ENCODE assay signal across 32 mouse cellular contexts in genomic region chr16:28893266-28893665, GRCm38 (mm10). TPM values are rescaled to one million over a fixed set of nuclear protein-coding genes. Genes with fewer than 3 reads are reported as not detected.
A peak's percentile ranks its signal among the peaks of the same experiment; 100 is the strongest.
DNase-seq lines count a peak whose midpoint lies in the region; ATAC-seq and TF ChIP-seq lines count a peak whose summit lies in the region.
"Had no signal": no experiment of that assay in that cellular context is flagged by ENCODE, and none has a peak within 500 bp of the region (broad histone marks: within the 10 kb centered on the region; RNA-seq: fewer than 3 reads in every experiment).

No protein-coding gene starts in this region.

- no peak for TF ChIP-seq POLR2A in kidney, adult 2 months (IDR thresholded peaks at IDR 0.05; ENCODE audit: low read depth, low read length)

- H3K9ac ChIP-seq in neural tube, embryonic 12.5 days = no peak overlapping the region
- H3K9ac ChIP-seq: embryonic facial prominence, embryonic 12.5 days; forebrain, embryonic 15.5 days; hindbrain, embryonic 15.5 days; intestine, embryonic 15.5 days; liver, embryonic 12.5 days; liver, postnatal 0 days had no signal

- H3K9me3 ChIP-seq in neural tube, embryonic 12.5 days = no peaks in the 10 kb centered on the region
- H3K9me3 ChIP-seq: forebrain, embryonic 15.5 days; hindbrain, embryonic 15.5 days; intestine, embryonic 15.5 days had no signal

- H3K4me1 ChIP-seq in kidney, adult 2 months (ENCODE audit: control insufficient read depth, insufficient read depth, low read length) = peaks cover 14% of the 10 kb centered on the region
- peaks cover 26% of the 10 kb centered on the region for H3K4me1 ChIP-seq in neural tube, embryonic 12.5 days
- H3K4me1 ChIP-seq: liver, embryonic 12.5 days had no signal

- 40% methylated on average over 5 of the region's 5 CpGs for WGBS in kidney, adult 2 months
- 20% methylated on average over 5 of the region's 5 CpGs for WGBS in neural tube, embryonic 12.5 days

- H3K27ac ChIP-seq in kidney, adult 2 months (ENCODE audit: insufficient read depth, low read depth, low read length) = no peak overlapping the region
- no peak overlapping the region for H3K27ac ChIP-seq in neural tube, embryonic 12.5 days
- H3K27ac ChIP-seq: embryonic facial prominence, embryonic 12.5 days; forebrain, embryonic 15.5 days; gastrocnemius, adult 2 months; hindbrain, embryonic 15.5 days; intestine, embryonic 15.5 days; layer of hippocampus, adult 2 months; liver, embryonic 12.5 days; macrophage; midbrain, embryonic 10.5 days had no signal

- H3K27me3 ChIP-seq in kidney, adult 2 months (replicated peaks; ENCODE audit: control insufficient read depth, insufficient read depth, low read length) = no peaks in the 10 kb centered on the region
- peaks cover 3% of the 10 kb centered on the region for H3K27me3 ChIP-seq in neural tube, embryonic 12.5 days (replicated peaks)
- H3K27me3 ChIP-seq: embryonic facial prominence, embryonic 12.5 days; forebrain, embryonic 15.5 days; hindbrain, embryonic 15.5 days; intestine, embryonic 15.5 days; liver, embryonic 12.5 days had no signal

- no peak for TF ChIP-seq CTCF in kidney, adult 2 months (conservative IDR thresholded peaks at IDR 0.05; ENCODE audit: insufficient read depth, insufficient read length, low read depth, low read length)

- H3K36me3 ChIP-seq in kidney, adult 2 months (ENCODE audit: control insufficient read depth, insufficient read depth, low read length) = no peaks in the 10 kb centered on the region
- no peaks in the 10 kb centered on the region for H3K36me3 ChIP-seq in neural tube, embryonic 12.5 days
- H3K36me3 ChIP-seq: forebrain, embryonic 15.5 days; intestine, embryonic 15.5 days; liver, embryonic 12.5 days had no signal

- H3K4me3 ChIP-seq in kidney, adult 2 months (ENCODE audit: insufficient read depth, low read depth, low read length) = no peak overlapping the region
- no peak overlapping the region for H3K4me3 ChIP-seq in neural tube, embryonic 12.5 days
- H3K4me3 ChIP-seq: embryonic facial prominence, embryonic 12.5 days; forebrain, embryonic 15.5 days; gastrocnemius, adult 2 months; hindbrain, embryonic 15.5 days; intestine, embryonic 15.5 days; layer of hippocampus, adult 2 months; liver, embryonic 12.5 days; midbrain, embryonic 10.5 days; myocyte had no signal

- peak; percentile 22; the same call in 1 of the 2 replicates for ATAC-seq in neural tube, embryonic 12.5 days (ENCODE audit: low FRiP score, low read depth)
- ATAC-seq: forebrain, embryonic 15.5 days; intestine, embryonic 15.5 days; liver, embryonic 12.5 days; liver, postnatal 0 days; lung, postnatal 0 days; midbrain, embryonic 16.5 days had no signal

- peak; percentile 37 for DNase-seq in kidney, adult 2 months
- DNase-seq in kidney, adult 8-10 months = no peak
- no peak for DNase-seq in neural tube, embryonic 10.5 days (ENCODE audit: extremely low spot score, low spot score)
- DNase-seq in embryo, embryonic 10.5 days (ENCODE audit: low spot score) = peak; percentile 68
- DNase-seq in mesoderm, embryonic 11.5 days (ENCODE audit: low read depth, low spot score) = peak; percentile 62
- DNase-seq in ovary, postnatal 36 days (ENCODE audit: low spot score) = no peak
- no peak for DNase-seq in cerebellum, adult 11 months
- DNase-seq: adrenal gland, postnatal 10 days; B cell, adult 2 months; cerebellum, adult 9-10 months; cerebellum, postnatal 36 days; gastrocnemius, adult 2 months; gastrocnemius, postnatal 36 days; heart, adult 18-20 months; heart, postnatal 36 days; kidney, postnatal 36 days; liver, postnatal 0 days; right cerebral cortex, adult 18-20 months; right cerebral cortex, postnatal 4 days had no signal

- no peak overlapping the region for H3K4me2 ChIP-seq in neural tube, embryonic 12.5 days (replicated peaks)
- H3K4me2 ChIP-seq: embryonic facial prominence, embryonic 12.5 days; forebrain, embryonic 15.5 days; heart, embryonic 11.5 days; hindbrain, embryonic 15.5 days; intestine, embryonic 15.5 days; liver, embryonic 12.5 days had no signal

RNA-seq across cellular contexts. Expression of gene Mb21d2, which starts 36.2 kb away (rescaled TPM):
- 14.7 and 17.9 TPM in 2 replicates for polyA plus RNA-seq in kidney, adult 2 months (2012; rRNA removed)
- 13.5 and 13.6 TPM in 2 replicates for polyA plus RNA-seq in neural tube, embryonic 12.5 days (2016; fragmentation: Nextera tagmentation; extraction: Ambion mirVana)

Comparison
In these comparisons a context has a peak if more than half of its experiments do, and no peak if none do; other contexts are left out.
1. DNase-seq: peak in kidney, adult 2 months (single experiment), embryo, embryonic 10.5 days (single experiment) and mesoderm, embryonic 11.5 days (single experiment); none in kidney, adult 8-10 months (0 of 2), neural tube, embryonic 10.5 days (single experiment), ovary, postnatal 36 days (single experiment) and cerebellum, adult 11 months (single experiment).